Mouse (Mus musculus) cerebellum, adult 8-10 months (tissue): ENCODE measurements around the gene Ivl.

Experiments used
- DNase-seq: peaks from one replicate; pipeline ENCODE4 v3.0.0; 2022

The Ivl gene

DNA sequence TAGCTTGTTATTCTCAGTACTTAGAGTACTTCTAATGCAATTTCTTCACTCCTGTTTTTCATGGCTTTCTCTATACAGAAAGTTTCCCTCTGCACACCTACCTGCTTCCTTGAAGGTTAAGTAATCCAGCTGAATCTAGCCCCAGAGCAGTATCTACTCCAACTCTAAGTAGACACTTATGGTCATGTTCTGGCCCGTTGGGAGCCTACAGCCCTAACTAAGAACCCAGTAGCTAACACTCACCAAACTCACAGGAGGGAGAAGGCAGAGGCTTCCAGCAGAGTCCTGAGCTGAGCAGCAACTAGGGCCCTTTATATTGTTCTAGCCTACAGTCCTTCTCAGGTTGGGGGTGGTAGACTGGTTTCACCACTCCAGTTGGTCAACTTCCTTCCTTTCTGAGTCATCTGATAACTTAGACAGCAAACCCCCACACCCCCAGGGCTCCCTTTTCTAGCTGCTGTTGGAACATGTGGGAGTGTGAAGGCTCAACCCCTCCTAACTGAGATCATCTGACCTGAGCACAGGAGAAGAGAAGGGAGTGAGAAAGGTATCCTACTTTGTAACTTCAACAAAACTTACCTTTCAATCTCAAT is at the start of gene Ivl:
Gene Ivl (minus strand): TSS at position 287 of the 593 bp plus-strand sequence.
- no peak for DNase-seq

DNA sequence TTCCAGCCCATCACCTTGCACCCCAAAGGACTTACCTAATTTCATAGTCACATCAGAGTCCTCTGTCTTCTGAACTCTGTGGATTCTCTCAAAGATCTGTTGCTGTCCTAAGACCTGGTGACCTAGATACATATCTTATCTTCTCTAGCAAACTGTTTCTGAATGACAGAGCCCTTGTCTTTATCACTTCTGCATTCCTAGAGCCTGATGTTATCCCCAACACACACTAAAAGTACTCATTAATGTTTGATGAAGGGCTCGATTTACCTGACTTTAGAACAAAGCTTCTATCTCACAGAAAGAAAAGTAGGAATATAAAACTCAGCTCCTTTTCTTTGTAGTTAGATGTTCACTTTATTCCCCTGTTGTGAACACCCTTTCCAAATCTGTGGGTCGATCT is 48.0 kb upstream of the Ivl start, which contains the start of gene Lce6a:
Gene Lce6a (minus strand): TSS at position 101 of the 400 bp plus-strand sequence.
- DNase-seq, result no peak

DNA sequence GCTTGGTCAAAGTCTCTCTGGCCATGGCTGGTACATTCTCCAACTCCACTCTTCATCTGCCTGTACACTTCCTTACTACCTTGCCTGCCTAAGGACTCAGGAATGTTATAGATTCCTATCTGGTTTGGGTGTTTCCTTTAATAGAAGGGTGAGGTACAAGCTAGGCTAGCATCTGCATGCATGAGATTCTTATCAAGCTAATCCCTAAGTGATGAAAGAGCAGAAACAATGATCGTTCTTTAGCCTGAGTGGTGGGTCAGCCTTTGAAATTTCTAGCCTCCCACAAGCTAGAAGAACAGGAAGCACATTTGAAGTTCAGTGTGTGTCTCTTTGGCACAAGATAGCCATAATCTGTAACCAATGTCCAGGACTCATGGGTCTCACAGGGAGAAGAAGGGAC is 36.3 kb upstream of the Ivl start:
- DNase-seq, result no peak

DNA sequence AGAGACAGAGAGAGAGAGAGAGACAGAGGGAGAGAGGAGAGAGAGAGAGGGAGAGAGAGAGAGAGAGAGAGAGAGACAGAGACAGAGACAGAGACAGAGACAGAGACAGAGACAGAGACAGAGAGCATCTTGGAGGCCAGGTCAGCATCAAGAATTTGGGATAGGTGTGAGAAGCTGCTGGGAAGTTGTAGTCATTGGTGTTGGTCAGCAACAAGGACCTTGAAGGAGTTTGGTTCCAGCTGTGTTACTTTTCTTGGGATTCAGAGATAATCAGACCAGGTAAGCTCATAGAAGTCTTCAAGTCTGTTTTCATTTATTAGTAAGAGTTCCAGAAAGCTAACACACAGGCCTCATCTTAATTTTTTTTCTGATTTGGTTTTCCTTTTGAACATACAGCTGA is 33.9 kb upstream of the Ivl start, which contains the start of gene 2210017I01Rik:
Gene 2210017I01Rik (minus strand): TSS at position 101 of the 400 bp plus-strand sequence.
- DNase-seq, result no peak

DNA sequence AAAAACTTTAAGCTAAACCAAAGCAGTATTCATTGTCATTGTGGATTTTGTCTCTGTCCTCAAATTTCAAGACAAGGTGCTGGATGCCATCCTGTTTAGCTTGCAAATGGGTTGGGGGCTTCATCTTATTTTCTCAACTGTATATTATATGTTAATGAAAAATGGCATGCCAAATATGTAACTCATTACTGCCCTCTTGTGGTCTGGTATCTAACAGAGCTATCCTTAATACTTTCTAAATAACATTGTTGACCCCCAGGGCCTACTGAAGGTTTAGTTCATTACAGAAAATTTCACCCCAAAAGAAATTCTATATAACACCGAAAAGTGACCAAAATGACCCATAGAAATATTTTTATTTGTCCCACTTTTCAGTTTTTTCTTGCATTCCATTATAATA is 28.6 kb upstream of the Ivl start:
- DNase-seq, result no peak

DNA sequence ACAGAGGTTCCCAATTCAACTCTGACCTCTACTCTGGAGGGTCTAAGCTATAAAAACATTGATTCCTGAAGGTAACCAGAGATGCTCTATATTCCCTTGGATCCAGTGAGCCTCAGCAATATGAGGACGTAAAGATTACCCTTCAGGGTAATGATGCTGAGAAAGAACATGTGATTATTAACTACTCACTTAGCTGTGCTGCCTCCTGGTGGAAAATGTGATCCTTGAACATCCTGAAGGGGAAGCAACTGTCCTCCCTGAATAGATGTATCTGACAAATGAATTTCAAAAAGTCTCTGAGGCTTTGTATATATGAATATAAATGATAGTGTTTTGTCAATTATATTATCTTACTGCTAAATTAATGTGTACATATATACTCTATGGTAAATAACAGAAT is 26.9 kb upstream of the Ivl start:
- no peak for DNase-seq

DNA sequence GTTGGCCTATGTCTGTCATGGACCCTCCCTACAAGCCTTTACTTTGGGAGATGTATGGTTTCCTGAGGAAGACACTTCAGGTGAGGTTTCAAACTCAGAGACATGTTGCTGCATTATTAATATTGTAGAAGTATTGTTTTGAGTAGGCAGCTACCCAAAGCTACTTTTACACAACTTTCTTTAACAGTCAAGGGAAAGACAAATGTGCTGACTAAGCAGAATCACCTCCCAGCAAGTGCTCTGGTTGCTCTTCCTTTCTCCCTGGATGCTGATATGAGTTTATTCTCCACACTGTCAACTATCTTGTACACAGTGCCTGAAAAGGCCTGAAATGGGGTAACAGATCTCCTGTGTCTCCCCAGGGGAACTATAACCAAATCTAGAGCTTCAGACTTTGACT is 26.4 kb upstream of the Ivl start:
- no peak for DNase-seq

DNA sequence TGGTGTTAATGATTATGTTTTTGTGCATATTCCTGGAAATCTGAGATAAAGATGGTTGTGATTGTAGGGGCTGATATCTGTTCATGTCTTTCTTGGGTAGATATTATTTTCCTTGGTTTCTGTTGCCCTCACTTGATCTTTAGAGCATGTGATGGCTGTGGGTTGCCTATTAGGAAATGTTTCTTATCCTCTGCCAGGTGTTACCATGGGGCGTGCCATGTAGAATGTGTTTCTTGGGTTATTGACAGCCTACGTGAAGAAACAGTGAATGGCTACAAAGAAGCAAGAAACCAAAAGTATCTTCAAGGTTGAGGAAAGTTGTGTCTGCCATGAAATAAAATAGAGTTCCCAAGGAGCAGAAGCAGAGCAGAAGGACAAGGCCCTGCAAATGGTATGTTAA is 24.9 kb upstream of the Ivl start:
- DNase-seq, result no peak

DNA sequence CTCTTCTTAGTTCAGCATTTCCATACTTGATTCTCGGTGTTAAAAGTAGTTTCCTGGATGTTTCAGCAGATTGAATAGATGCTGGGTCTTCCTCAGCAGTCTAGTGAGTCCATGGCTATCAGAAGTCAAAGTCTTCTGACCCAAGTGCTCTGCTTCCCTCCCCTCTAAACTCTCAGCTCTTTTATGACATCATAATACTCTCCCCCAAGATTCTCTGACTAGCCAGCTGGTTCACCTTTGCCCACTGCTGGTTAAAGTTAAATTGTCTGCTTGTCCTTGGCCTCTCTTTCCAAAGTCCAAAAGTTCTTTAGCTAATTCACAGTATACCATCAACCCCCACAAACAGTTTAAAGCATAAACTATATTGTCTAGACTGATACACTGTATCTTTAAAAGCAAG is 15.3 kb upstream of the Ivl start, which contains the start of gene Smcp:
Gene Smcp (minus strand): TSS at position 140 of the 400 bp plus-strand sequence.
- DNase-seq, result no peak

DNA sequence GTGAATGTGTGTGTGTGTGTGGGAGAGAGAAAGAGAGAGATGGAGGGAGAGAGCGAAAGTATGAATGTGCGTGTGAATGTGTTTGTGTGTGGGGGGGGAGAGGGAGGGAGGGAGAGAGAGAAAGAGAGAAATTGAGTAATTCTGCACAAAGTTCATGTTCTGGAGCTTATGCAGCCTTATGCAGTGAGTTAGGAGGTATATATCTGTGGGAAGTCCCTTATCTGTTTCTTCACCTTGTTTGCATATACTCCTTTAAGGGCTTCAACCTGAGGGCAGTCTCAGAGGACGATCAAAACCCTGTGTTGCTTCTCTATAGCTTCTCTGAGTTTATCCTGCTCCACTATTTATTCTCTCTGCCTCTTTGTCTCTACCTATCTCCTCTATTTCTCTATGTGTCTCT is 13.7 kb upstream of the Ivl start:
- DNase-seq, result no peak

DNA sequence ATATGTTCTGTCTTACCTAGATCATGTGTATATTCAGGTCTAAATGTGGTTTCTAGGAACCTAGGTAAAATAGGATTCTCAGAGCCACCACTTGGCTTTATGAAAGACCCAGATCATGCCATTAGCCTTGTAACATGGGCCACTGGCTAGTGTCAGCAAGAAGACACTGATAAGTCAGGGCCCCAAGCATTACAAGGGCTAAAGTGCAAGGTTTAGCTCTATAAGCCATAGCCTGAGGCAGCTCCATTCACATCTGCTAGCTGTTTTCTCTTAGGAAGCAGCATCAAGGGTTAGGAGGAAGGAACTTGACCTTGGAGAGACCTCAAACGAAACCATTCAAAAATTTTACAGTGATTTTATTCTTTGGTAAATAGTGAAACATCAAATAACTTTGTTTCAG is 11.5 kb upstream of the Ivl start:
- no peak for DNase-seq

DNA sequence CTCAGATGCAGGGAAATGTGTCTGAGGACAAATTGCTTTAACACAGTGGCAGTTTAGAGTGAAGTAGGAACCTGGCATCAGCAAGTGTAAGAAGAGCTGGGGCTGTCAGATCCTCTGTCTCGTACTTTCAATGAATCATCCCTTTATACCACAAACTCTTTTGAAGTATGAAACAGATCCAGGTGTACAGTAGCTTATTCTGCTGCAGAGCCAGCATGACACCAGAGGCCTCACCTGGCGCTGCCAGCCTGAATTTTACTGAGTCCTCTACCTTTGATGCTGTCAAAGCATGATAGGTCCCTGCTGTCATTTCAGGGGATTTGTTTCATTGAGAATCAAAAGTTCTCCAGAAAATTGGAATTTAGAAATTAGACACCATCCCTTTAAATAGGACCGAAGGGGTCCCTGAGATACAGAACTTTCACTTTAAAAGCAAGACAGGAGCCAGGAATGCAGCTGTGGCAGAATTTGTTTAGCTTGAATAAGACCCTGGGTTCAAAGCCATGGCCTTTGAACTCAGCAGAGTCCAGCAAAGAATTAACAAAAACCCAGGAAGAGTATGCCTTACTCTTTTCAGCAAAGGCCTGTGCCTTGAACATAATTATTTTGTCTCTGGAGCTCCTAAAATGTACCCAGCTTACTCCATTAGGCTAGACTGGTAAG is 9.8 kb upstream of the Ivl start:
- DNase-seq, result no peak

DNA sequence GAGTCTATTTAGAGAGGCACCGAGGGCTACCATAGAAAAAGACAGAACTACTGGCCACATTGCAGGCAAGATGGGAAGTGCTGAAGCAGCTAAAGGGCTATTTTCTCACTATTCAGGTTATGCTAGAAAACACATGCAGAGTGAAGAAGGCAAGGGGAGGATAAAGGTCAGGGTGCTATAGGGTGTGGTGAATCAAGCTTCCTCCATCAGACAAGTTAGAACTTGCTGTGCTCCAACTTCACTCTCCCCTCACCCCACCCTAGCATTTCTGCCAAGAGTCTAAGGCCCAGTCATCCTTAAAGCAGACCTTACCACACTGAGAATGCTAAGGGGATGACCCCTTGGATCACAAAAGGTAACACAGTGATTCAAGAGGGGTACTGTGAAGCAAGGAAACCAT is 6.0 kb upstream of the Ivl start:
- no peak for DNase-seq

DNA sequence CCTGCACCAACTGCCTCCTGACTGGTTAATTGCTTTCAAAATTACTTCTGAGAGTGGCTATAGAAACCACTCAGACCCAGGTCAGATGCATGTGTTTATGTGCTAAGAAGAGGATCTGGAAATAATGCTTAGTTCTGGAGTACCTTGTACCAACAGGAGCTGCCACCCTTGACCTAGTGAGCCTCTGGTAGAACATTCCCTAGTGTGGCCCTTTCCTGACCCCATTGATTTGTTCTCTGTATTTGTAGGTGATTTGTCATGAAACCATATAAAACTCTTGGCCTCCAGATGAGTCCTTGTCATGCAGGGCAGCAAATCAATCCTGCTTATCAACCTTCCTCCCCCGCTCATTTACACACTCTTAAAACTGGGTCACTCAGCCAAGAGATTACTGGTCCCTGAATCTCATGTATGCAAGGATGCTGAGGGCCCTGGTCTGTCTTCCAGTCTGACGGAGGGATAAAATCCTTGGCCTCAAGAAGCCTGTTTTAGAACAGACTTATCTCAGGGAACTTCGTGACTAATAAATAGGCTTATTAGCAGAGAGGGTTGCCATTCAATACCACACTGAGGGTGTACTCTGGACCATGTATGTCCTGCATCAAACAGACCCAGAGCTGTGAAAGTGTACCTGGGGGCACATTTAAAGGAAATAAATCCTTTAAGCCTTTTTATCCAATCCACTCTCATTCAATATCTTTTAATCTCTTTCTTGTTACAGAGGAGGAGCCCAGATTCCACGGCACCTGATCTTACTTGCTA is 5.3 kb upstream of the Ivl start:
- no peak for DNase-seq

DNA sequence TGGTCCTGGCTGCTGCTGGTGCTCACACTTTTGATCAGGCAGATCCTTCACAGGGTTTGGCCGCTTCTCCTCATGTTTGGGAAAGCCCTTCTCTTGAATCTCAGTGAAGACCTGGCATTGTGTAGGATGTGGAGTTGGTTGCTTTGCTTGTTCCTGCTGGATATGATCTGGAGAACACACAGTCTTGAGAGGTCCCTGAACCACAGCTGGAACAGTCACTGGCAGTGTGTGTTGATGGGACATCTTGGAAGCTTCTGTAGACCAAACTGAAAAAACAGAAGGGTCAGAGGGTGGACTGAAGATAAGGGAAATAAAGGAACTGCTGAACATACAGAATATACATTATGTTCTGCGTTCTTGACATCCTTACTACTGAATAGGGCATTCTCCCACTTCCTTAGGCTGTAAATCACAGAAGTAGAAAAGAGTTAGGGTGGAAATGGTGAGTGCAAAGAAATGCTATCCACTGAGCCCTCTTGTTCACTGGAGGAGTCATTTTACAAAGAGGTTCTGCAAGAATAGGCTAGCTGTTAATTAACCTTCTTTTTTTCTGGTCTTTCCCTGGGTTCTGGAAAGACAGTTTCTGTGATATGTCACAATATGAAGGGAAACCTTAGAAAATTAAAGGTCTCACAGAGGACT is 900 bp downstream of the Ivl start:
- DNase-seq, result no peak

DNA sequence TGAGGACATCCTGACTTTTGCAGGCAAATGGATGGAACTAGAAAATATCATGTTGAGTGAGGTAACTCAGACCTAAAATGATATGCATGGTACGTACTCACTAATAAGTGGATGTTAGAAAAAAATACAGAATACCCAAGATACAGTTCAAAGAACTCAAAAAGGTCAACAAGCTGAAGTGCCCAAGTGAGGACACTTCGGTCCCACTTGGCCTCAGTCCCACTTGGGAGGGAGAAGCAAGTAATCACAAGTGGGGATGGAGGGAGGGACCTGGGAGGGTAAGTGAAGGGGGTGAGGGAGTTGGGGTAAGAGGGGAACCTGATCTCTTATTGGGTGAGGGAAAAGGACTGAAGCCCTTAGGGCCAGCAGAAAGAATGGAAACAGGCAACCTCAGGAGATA is 4.8 kb downstream of the Ivl start:
- no peak for DNase-seq

DNA sequence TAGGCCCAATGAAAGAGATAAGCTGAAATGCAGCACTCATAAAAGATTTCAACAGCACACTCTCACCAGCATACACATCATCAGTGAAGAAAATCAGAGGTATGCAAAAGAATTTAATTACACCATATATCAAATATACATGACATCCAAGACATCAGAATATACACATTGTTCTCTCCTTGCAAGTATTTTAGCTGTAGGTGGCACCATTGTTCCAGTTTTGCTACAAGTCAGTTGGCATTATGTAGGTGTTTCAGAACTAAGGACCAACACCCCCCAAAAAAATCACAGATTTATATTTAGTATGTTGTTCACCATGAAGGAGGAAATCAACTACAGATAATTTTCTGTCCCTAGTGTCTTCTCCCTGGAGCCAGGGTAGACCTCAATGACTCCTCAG is 8.1 kb downstream of the Ivl start:
- DNase-seq, result no peak

DNA sequence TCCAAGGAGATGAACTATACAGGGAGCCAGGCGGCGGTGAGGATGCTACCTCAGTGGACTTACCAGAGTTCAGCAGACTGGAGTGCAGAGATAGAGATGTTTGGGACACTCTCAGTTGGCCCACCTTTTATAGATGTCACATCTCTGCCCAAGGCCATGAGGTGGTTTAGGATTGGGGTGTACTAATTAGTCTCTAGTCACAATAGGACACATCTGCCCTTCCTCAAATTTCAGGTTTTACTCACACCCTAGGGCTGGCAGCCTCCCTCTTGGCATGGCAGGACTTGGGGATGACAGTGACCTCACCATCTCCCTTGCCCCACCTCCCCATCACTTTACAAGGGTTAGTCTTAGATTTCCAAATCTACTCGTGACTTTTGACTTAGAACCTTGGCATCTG is 39.1 kb downstream of the Ivl start, which contains the start of gene 2310046K23Rik:
Gene 2310046K23Rik (minus strand): TSS at position 101 of the 400 bp plus-strand sequence.
- DNase-seq, result no peak
